Mouse (Mus musculus): ENCODE measurements around the gene Socs3.

DNA sequence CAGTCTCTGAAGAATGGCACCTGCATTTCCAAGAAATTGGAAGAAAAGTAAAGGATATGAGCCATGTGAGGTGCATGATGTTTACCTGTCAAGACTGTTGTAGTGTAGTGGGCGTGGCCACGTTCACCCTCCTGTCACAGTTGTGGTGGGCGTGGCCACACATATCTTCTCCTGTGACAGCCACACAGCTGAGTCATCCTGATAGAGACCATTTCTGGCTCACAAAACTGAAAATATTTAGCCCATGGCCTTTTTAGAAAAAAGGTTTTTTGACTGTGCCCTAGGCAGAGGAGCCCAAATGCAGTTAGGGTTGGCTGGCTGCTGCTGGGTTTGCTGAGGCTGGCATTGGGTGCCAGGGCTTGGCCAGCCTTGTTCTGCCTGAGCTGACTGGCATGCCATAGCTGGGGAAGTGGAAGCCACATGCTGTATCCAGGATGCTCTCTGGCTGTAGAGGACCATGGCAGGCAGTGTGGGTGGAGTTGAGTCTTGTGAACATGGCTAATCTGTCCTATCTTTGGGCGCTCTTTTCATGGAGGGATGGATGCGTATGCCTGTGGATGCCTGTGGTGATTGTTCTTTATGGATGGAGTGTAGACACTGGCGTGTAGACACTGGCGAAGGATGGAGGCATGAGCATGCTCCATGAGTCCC lies 30.8 kb upstream of the Socs3 start:
- TF ChIP-seq CTCF (IDR thresholded peaks at IDR 0.05; ENCODE audit: insufficient read depth, low read depth, low read length), result no peak
- no peak for TF ChIP-seq POLR2A (IDR thresholded peaks at IDR 0.05; ENCODE audit: insufficient read depth, low read depth, low read length)
